Mouse (Mus musculus) C2C12 (cell line): ENCODE measurements around the gene Zkscan1. TPM values are rescaled to one million over a fixed set of nuclear protein-coding genes. Genes with fewer than 3 reads are reported as not detected.

ENCODE experiments used
- H3K27me3 ChIP-seq: one replicate; pipeline ENCODE4 v1.6.1; 2011; ENCODE audit not compliant: control insufficient read depth, insufficient read depth, insufficient read length
- H3K36me3 ChIP-seq: one replicate; pipeline ENCODE4 v1.6.1; 2011; ENCODE audit not compliant: control insufficient read depth, insufficient read depth
- H3K4me3 ChIP-seq: one replicate; pipeline ENCODE4 v1.5.1; 2011; ENCODE audit warnings: mild to moderate bottlenecking, control low read depth; ENCODE audit not compliant: poor library complexity, insufficient read depth, severe bottlenecking
- H3K79me2 ChIP-seq: one replicate; pipeline ENCODE4 v1.6.1; 2011; ENCODE audit not compliant: control insufficient read depth, insufficient read depth
- H3K79me3 ChIP-seq: one replicate; pipeline ENCODE4 v1.6.1; 2011; ENCODE audit warnings: low read depth, control low read depth
- H3ac ChIP-seq: one replicate; pipeline ENCODE3; 2011; ENCODE audit warnings: low read depth; ENCODE audit not compliant: control insufficient read depth, insufficient read length
- CEBPB ChIP-seq: IDR thresholded peaks from one replicate; pipeline ENCODE4 v1.6.1; 2011; ENCODE audit warnings: low read depth, mild to moderate bottlenecking, control low read depth, moderate library complexity
- CTCF ChIP-seq: IDR thresholded peaks from one replicate; pipeline ENCODE4 v1.5.1; 2011; ENCODE audit not compliant: control insufficient read depth, insufficient read depth, insufficient read length
- FOSL1 ChIP-seq: IDR thresholded peaks from one replicate; pipeline ENCODE4 v1.8.0; 2011; ENCODE audit warnings: mild to moderate bottlenecking, low read length; ENCODE audit not compliant: poor library complexity, insufficient read depth, severe bottlenecking
- MAX ChIP-seq: IDR thresholded peaks from one replicate; pipeline ENCODE4 v1.6.1; 2011; ENCODE audit warnings: mild to moderate bottlenecking, control low read depth
- MYOD1 ChIP-seq: IDR thresholded peaks from one replicate; pipeline ENCODE4 v1.6.1; 2011; ENCODE audit warnings: low read depth; ENCODE audit not compliant: control insufficient read depth, insufficient read length
- MYOG ChIP-seq: IDR thresholded peaks from one replicate; pipeline ENCODE4 v1.6.1; 2011; ENCODE audit not compliant: control insufficient read depth, insufficient read length; ENCODE audit errors: extremely low read depth
- USF1 ChIP-seq: IDR thresholded peaks from one replicate; pipeline ENCODE4 v1.6.1; 2011; ENCODE audit warnings: low read depth, mild to moderate bottlenecking, control low read depth, moderate library complexity
- polyA plus RNA-seq: library from polyadenylated mRNA; unstranded; fragments of >200 nt; fragmentation: generic; extraction: Trizol; gene quantifications from one replicate; pipeline ENCODE4 v1.2.1, GENCODE M21; 2012; ENCODE audit warnings: missing spikeins

Gene Zkscan1
- polyA plus RNA-seq, 1 experiment: 3.7 TPM

DNA sequence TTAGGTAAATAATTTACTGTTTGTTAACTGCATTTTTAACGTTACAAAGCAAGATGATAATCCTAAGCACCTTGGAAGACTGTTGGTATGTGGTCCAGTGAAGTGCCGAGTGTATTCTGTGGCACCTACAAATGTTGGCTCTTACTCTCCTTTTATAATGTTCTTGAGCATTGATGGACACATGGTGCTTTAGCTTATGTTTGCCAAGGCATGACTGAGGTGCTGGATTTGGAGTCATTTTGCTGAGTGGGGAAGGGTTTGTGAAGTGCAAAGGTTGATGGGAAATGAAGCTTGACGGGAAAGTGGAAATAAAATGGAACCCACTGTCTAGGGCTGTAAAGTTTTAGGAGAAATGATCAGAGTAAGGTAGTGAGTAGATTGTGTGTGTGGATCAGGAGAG is 3.5 kb downstream of the Zkscan1 start:
- Histone ChIP-seq H3K27me3 (no peaks in the 10 kb centered on the region), H3K79me2 (peaks cover 79% of the 10 kb centered on the region), H3K79me3 (peaks cover 56% of the 10 kb centered on the region), H3K36me3 (peaks cover 11% of the 10 kb centered on the region), H3K4me3 (no peak overlapping the region), H3ac (no peak overlapping the region)
- TF ChIP-seq CEBPB: no peak
- TF ChIP-seq MYOD1: no peak
- no peak for TF ChIP-seq FOSL1
- no peak for TF ChIP-seq MYOG
- no peak for TF ChIP-seq USF1
- TF ChIP-seq MAX: no peak
- TF ChIP-seq CTCF: no peak

DNA sequence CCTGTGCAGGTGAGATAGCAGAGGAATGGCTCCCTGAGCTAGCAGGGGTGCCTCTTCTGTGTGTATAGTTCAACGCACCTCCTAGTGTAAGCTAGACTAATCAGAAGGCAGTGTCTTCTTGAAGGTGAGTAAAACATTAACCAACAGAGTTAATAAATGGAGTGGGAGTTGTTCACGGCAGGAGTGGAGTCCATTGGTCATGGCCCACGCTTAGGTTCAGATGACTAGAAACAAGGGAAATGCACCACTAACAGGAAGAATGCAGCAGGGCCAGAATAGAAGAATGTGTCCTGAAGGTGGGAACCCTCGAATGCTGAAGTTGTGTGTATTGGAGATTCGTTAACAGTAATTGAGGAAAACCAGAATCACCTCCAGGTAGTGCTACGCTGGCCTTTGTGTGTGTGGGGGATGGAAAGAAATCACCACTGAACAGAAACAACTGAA is 4.2 kb downstream of the Zkscan1 start:
- Histone ChIP-seq H3ac (no peak overlapping the region), H3K36me3 (peaks cover 16% of the 10 kb centered on the region), H3K79me2 (peaks cover 79% of the 10 kb centered on the region), H3K79me3 (peaks cover 56% of the 10 kb centered on the region), H3K27me3 (no peaks in the 10 kb centered on the region), H3K4me3 (no peak overlapping the region)
- TF ChIP-seq MAX (no peak), CTCF (no peak), FOSL1 (no peak), CEBPB (no peak), MYOG (no peak), USF1 (no peak), MYOD1 (no peak)

DNA sequence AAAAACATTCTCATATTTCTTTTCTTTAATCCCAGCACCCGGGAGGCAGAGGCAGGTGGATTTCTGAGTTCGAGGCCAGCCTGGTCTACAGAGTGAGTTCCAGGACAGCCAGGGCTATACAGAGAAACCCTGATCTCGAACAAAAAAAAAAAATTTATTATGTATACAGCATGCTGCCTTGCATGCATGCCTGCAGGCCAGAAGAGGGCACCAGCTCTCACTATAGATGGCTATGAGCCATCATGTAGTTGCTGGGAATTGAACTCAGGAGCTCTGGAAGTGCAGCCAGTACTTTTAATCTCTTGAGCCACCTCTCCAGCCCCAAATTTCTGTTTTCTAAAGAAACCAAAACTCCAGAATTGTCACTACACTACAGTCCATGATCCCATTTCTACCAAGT is 5.4 kb downstream of the Zkscan1 start:
- H3K4me3 ChIP-seq: no peak overlapping the region
- H3K79me3 ChIP-seq: peaks cover 52% of the 10 kb centered on the region
- H3K79me2 ChIP-seq: peaks cover 74% of the 10 kb centered on the region
- H3ac ChIP-seq: no peak overlapping the region
- TF ChIP-seq MAX (no peak), CEBPB (no peak), CTCF (no peak), MYOG (no peak), MYOD1 (no peak), FOSL1 (no peak), USF1 (no peak)
- H3K36me3 ChIP-seq: peaks cover 26% of the 10 kb centered on the region
- H3K27me3 ChIP-seq: no peaks in the 10 kb centered on the region

DNA sequence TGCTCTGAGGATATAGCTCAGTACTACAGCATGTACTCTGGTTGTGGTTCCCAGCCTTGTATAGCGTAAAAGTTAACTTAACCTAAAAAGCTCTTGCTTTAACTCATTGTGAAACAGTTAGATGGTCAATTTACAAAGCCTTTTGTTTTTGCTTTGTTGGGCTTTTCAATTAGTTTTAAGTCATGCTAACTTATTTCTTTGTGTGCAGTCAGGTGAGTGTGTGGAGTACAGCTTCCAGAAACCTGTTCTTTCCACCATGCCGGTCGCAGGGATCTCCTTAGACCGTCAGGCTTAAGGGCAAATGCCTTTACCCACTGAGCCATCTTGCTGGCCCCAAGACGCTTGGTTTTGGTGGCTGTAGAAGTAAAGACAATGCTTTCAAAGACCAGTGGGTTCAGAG is 5.9 kb downstream of the Zkscan1 start:
- Histone ChIP-seq H3ac (no peak overlapping the region), H3K27me3 (no peaks in the 10 kb centered on the region), H3K36me3 (peaks cover 27% of the 10 kb centered on the region), H3K4me3 (no peak overlapping the region), H3K79me2 (peaks cover 70% of the 10 kb centered on the region), H3K79me3 (peaks cover 48% of the 10 kb centered on the region)
- TF ChIP-seq CEBPB (no peak), MAX (no peak), MYOG (no peak), FOSL1 (no peak)

DNA sequence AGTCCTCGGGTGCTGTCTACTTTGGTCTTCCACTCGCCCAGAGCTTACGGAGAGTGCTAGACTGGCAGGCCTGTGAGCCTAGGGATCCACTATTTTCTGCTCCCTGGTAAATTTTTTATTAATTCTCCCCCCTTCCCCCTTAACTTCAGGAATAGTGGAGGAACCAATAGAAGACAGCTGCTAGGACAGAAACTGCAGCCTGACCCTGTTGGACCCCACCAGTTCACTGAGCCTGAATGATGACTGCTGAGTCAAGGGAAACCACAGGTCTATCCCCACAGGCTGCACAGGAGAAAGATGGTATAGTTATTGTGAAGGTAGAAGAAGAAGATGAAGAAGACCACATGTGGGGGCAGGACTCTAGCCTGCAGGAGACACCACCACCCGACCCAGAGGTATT is 7.9 kb downstream of the Zkscan1 start:
- H3K4me3 ChIP-seq: no peak overlapping the region
- no peak overlapping the region for H3ac ChIP-seq
- peaks cover 27% of the 10 kb centered on the region for H3K79me3 ChIP-seq
- H3K79me2 ChIP-seq: peaks cover 49% of the 10 kb centered on the region
- no peak for TF ChIP-seq FOSL1
- no peak for TF ChIP-seq CTCF
- no peak for TF ChIP-seq USF1
- no peak for TF ChIP-seq MAX
- TF ChIP-seq CEBPB: no peak
- TF ChIP-seq MYOD1: no peak
- no peak for TF ChIP-seq MYOG
- no peaks in the 10 kb centered on the region for H3K27me3 ChIP-seq
- H3K36me3 ChIP-seq: peaks cover 42% of the 10 kb centered on the region

DNA sequence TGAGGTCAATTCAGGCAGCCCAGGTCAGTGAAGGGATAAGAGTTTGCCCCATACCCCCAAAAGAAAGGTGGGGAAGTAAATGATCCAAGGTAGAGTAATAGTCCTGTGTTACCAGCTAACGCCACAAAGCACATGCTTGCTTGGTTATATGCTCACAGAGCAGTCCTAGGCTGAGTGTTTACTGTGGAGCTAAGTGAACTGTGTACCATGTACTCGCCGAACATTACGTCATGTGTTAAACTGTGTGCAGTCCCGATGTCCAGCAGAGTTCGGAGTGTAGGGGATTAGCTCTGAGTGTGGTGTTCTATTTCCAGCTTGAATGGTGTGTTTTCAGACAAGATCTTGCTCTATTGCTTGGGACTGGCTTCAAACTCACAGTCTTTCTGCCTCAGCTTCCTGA is 9.6 kb downstream of the Zkscan1 start:
- H3ac ChIP-seq: no peak overlapping the region
- H3K36me3 ChIP-seq: peaks cover 56% of the 10 kb centered on the region
- H3K27me3 ChIP-seq: no peaks in the 10 kb centered on the region
- H3K79me2 ChIP-seq: peaks cover 32% of the 10 kb centered on the region
- peaks cover 11% of the 10 kb centered on the region for H3K79me3 ChIP-seq
- H3K4me3 ChIP-seq: no peak overlapping the region
- no peak for TF ChIP-seq MYOD1
- TF ChIP-seq USF1: no peak
- TF ChIP-seq MYOG: no peak
- no peak for TF ChIP-seq MAX
- no peak for TF ChIP-seq FOSL1
- TF ChIP-seq CEBPB: no peak
